Mouse (Mus musculus) G1E (cell line): ENCODE measurements at regions not wholly inside any gene's neighbourhood (a gene's known extent, or its start where the extent isn't known, plus 50 kb on each side); places are given as distances from the start of the nearest gene placed in this dataset.

Source experiments
- CTCF ChIP-seq: IDR thresholded peaks from 2 replicates; pipeline ENCODE4 v1.5.1; 2012; ENCODE audit warnings: low read depth, low read length, inconsistent platforms, mixed read lengths
- GATA1 ChIP-seq: IDR thresholded peaks from 2 replicates; pipeline ENCODE4 v1.6.1; 2012; ENCODE audit warnings: borderline replicate concordance, low read length, inconsistent platforms, mixed read lengths
- GATA2 ChIP-seq: IDR thresholded peaks from 2 replicates; pipeline ENCODE4 v1.6.1; 2012; ENCODE audit warnings: low read depth, low read length, inconsistent platforms, borderline replicate concordance
- POLR2AphosphoS5 ChIP-seq: IDR thresholded peaks from 2 replicates; pipeline ENCODE4 v1.6.1; 2012; ENCODE audit warnings: low read depth, low read length, inconsistent platforms; ENCODE audit not compliant: insufficient replicate concordance
- TAL1 ChIP-seq: conservative IDR thresholded peaks from 2 replicates; pipeline ENCODE4 v1.6.1; 2012; ENCODE audit warnings: low read depth, low read length, inconsistent platforms, mixed read lengths

GRCm38 (mm10) chr5:119109501-119109900 lies 549.0 kb downstream of the Med13l start:
- TF ChIP-seq CTCF (no peak), POLR2AphosphoS5 (no peak), GATA1 (no peak), GATA2 (no peak), TAL1 (no peak)
